In genomic region chr9:110874660-110875191, GRCm38 (mm10) we compare ENCODE assay signal across 13 mouse cellular contexts. TPM values are rescaled to one million over a fixed set of nuclear protein-coding genes. Genes with fewer than 3 reads are reported as not detected.
DNase-seq lines count a peak whose midpoint lies in the region; ATAC-seq lines count a peak whose summit lies in the region.
"Had no signal": no experiment of that assay in that cellular context is flagged by ENCODE, and none has a peak within 500 bp of the region (broad histone marks: within the 10 kb centered on the region; RNA-seq: fewer than 3 reads in every experiment).

No protein-coding gene starts in this region.

- no peak overlapping the region for H3K4me2 ChIP-seq in embryonic facial prominence, embryonic 15.5 days (replicated peaks)
- peak overlapping the region; percentile 64 for H3K4me2 ChIP-seq in hindbrain, embryonic 15.5 days
- H3K4me2 ChIP-seq in midbrain, embryonic 11.5 days: no peak overlapping the region

- no peaks in the 10 kb centered on the region for H3K36me3 ChIP-seq in embryonic facial prominence, embryonic 10.5 days (replicated peaks)
- no peaks in the 10 kb centered on the region for H3K36me3 ChIP-seq in embryonic facial prominence, embryonic 15.5 days
- no peaks in the 10 kb centered on the region for H3K36me3 ChIP-seq in hindbrain, embryonic 15.5 days
- no peaks in the 10 kb centered on the region for H3K36me3 ChIP-seq in midbrain, embryonic 11.5 days (ENCODE audit: control insufficient read depth, insufficient read depth, low read length)

- H3K27ac ChIP-seq in embryonic facial prominence, embryonic 10.5 days (replicated peaks): no peak overlapping the region
- no peak overlapping the region for H3K27ac ChIP-seq in embryonic facial prominence, embryonic 15.5 days (replicated peaks)
- peak overlapping the region; percentile 57 for H3K27ac ChIP-seq in hindbrain, embryonic 15.5 days (replicated peaks)
- peak overlapping the region; percentile 3; the same call in 1 of the 2 replicates for H3K27ac ChIP-seq in midbrain, embryonic 11.5 days (ENCODE audit: low read depth, low read length)

- intact Hi-C loops in heart, postnatal 36 days (cut with DNase I): loop anchor here (5.0 kb wide), 2 partner anchors 337 to 462 kb away; no protein-coding TSS in a partner anchor

- H3K27me3 ChIP-seq in embryonic facial prominence, embryonic 10.5 days (replicated peaks; ENCODE audit: low read depth, poor library complexity, severe bottlenecking): peaks cover 85% of the 10 kb centered on the region
- H3K27me3 ChIP-seq in embryonic facial prominence, embryonic 15.5 days: peaks cover 21% of the 10 kb centered on the region
- peaks cover 6% of the 10 kb centered on the region; the same call in 1 of the 2 replicates for H3K27me3 ChIP-seq in hindbrain, embryonic 15.5 days
- H3K27me3 ChIP-seq in midbrain, embryonic 11.5 days (ENCODE audit: control insufficient read depth, insufficient read depth, low read length): peaks cover 28% of the 10 kb centered on the region
- H3K27me3 ChIP-seq: Patski had no signal

- peak; percentile 7; the same call in 1 of the 2 replicates for ATAC-seq in embryonic facial prominence, embryonic 15.5 days (ENCODE audit: insufficient number of reproducible peaks, low FRiP score, low TSS enrichment, low read depth)
- ATAC-seq in hindbrain, embryonic 15.5 days (ENCODE audit: low FRiP score, low read depth): peak; percentile 17; the same call in 1 of the 2 replicates
- ATAC-seq in midbrain, embryonic 11.5 days (ENCODE audit: low FRiP score): peak; percentile 71
- ATAC-seq: Patski had no signal

- no peak overlapping the region for H3K9ac ChIP-seq in embryonic facial prominence, embryonic 15.5 days
- H3K9ac ChIP-seq in hindbrain, embryonic 15.5 days: no peak overlapping the region
- no peak overlapping the region for H3K9ac ChIP-seq in midbrain, embryonic 11.5 days (ENCODE audit: low read length)

- peak overlapping the region; percentile 5; the same call in 1 of the 2 replicates for H3K4me3 ChIP-seq in embryonic facial prominence, embryonic 10.5 days
- no peak overlapping the region for H3K4me3 ChIP-seq in embryonic facial prominence, embryonic 15.5 days (replicated peaks)
- H3K4me3 ChIP-seq in hindbrain, embryonic 15.5 days: no peak overlapping the region
- no peak overlapping the region for H3K4me3 ChIP-seq in midbrain, embryonic 11.5 days (ENCODE audit: low read depth, low read length)

- peaks cover 32% of the 10 kb centered on the region for H3K4me1 ChIP-seq in embryonic facial prominence, embryonic 10.5 days
- peaks cover 41% of the 10 kb centered on the region for H3K4me1 ChIP-seq in embryonic facial prominence, embryonic 15.5 days
- peaks cover 33% of the 10 kb centered on the region for H3K4me1 ChIP-seq in hindbrain, embryonic 15.5 days (replicated peaks)
- peaks cover 21% of the 10 kb centered on the region for H3K4me1 ChIP-seq in midbrain, embryonic 11.5 days (ENCODE audit: control insufficient read depth, insufficient read depth, low read length)

- H3K9me3 ChIP-seq in embryonic facial prominence, embryonic 10.5 days: no peaks in the 10 kb centered on the region
- H3K9me3 ChIP-seq in embryonic facial prominence, embryonic 15.5 days (replicated peaks): no peaks in the 10 kb centered on the region
- no peaks in the 10 kb centered on the region for H3K9me3 ChIP-seq in hindbrain, embryonic 15.5 days
- H3K9me3 ChIP-seq in midbrain, embryonic 11.5 days (ENCODE audit: control insufficient read depth, low read length): no peaks in the 10 kb centered on the region

- 18% methylated on average over 3 of the region's 3 CpGs for WGBS in embryonic facial prominence, embryonic 10.5 days
- WGBS in embryonic facial prominence, embryonic 15.5 days: 14% methylated on average over 3 of the region's 3 CpGs
- WGBS in hindbrain, embryonic 15.5 days: 2% methylated on average over 3 of the region's 3 CpGs
- WGBS in midbrain, embryonic 11.5 days: 10% methylated on average over 3 of the region's 3 CpGs

- DNase-seq in embryonic facial prominence, embryonic 10.5 days (ENCODE audit: low spot score): no peak
- peak; percentile 89 for DNase-seq in midbrain, embryonic 11.5 days (ENCODE audit: low spot score, missing footprints)
- DNase-seq in heart, postnatal 36 days: no peak
- DNase-seq in thymus, postnatal 25 days: no peak
- no peak for DNase-seq in layer of hippocampus, adult 11-12 months (ENCODE audit: low spot score)
- DNase-seq in lung, adult 18-20 months: no peak
- DNase-seq: heart, postnatal 10 days had no signal

RNA-seq across cellular contexts. Expression of gene Als2cl, which starts 4.9 kb away (rescaled TPM):
- 1.5 and 2.1 TPM in 2 replicates for polyA plus RNA-seq in embryonic facial prominence, embryonic 10.5 days (2016; fragmentation: Nextera tagmentation; extraction: Ambion mirVana)
- 7.0 and 7.9 TPM in 2 replicates for polyA plus RNA-seq in embryonic facial prominence, embryonic 15.5 days (2015; fragmentation: Nextera tagmentation; extraction: Ambion mirVana)
- 2.2 and 3.1 TPM in 2 replicates for polyA plus RNA-seq in hindbrain, embryonic 15.5 days (2015; fragmentation: Nextera tagmentation; extraction: Ambion mirVana)
- polyA plus RNA-seq in midbrain, embryonic 11.5 days (2014; fragmentation: Nextera tagmentation; extraction: Ambion mirVana): 0.54 and 0.71 TPM in 2 replicates
- total RNA-seq in heart, postnatal 36 days (2021): 10 to 100 TPM; 15.3 to 15.5 TPM
- total RNA-seq: granulocyte monocyte progenitor cell, adult 5-6 weeks had no signal

RNA-seq across cellular contexts. Expression of gene Tmie, which starts 5.2 kb away (rescaled TPM):
- 0.31 and 0.60 TPM in 2 replicates for polyA plus RNA-seq in embryonic facial prominence, embryonic 10.5 days (2016; fragmentation: Nextera tagmentation; extraction: Ambion mirVana)
- polyA plus RNA-seq in embryonic facial prominence, embryonic 15.5 days (2015; fragmentation: Nextera tagmentation; extraction: Ambion mirVana): 5.7 and 9.1 TPM in 2 replicates
- polyA plus RNA-seq in hindbrain, embryonic 15.5 days (2015; fragmentation: Nextera tagmentation; extraction: Ambion mirVana): 4.2 and 4.7 TPM in 2 replicates
- 0.18 and 0.22 TPM in 2 replicates for polyA plus RNA-seq in midbrain, embryonic 11.5 days (2014; fragmentation: Nextera tagmentation; extraction: Ambion mirVana)
- total RNA-seq in heart, postnatal 36 days (2021): 1 to 10 TPM; 1.2 to 1.3 TPM
- total RNA-seq: CH12.LX; granulocyte monocyte progenitor cell, adult 5-6 weeks had no signal

RNA-seq across cellular contexts. Expression of gene Prss50, which starts 17.0 kb away (rescaled TPM):
- polyA plus RNA-seq in embryonic facial prominence, embryonic 10.5 days (2016; fragmentation: Nextera tagmentation; extraction: Ambion mirVana): 0.55 and 0.67 TPM in 2 replicates
- 0.81 and 0.93 TPM in 2 replicates for polyA plus RNA-seq in embryonic facial prominence, embryonic 15.5 days (2015; fragmentation: Nextera tagmentation; extraction: Ambion mirVana)
- polyA plus RNA-seq in hindbrain, embryonic 15.5 days (2015; fragmentation: Nextera tagmentation; extraction: Ambion mirVana): 0.36 and 0.41 TPM in 2 replicates
- polyA plus RNA-seq in midbrain, embryonic 11.5 days (2014; fragmentation: Nextera tagmentation; extraction: Ambion mirVana): 0.37 TPM in 1 of 2 replicates, not detected in the other
- total RNA-seq in heart, postnatal 36 days (2021): not detected
- total RNA-seq: adrenal gland, adult 8-10 months; CH12.LX; granulocyte monocyte progenitor cell, adult 5-6 weeks; heart, postnatal 10 days had no signal

RNA-seq across cellular contexts. Expression of gene Prss46, which starts 30.4 kb away (rescaled TPM):
- not detected in 2 replicates for polyA plus RNA-seq in embryonic facial prominence, embryonic 10.5 days (2016; fragmentation: Nextera tagmentation; extraction: Ambion mirVana)
- 0.22 TPM in 1 of 2 replicates, not detected in the other for polyA plus RNA-seq in embryonic facial prominence, embryonic 15.5 days (2015; fragmentation: Nextera tagmentation; extraction: Ambion mirVana)
- not detected in 2 replicates for polyA plus RNA-seq in hindbrain, embryonic 15.5 days (2015; fragmentation: Nextera tagmentation; extraction: Ambion mirVana)
- polyA plus RNA-seq in midbrain, embryonic 11.5 days (2014; fragmentation: Nextera tagmentation; extraction: Ambion mirVana): 0.11 TPM in 1 of 2 replicates, not detected in the other
- not detected for total RNA-seq in heart, postnatal 36 days (2021)
- total RNA-seq: adrenal gland, adult 8-10 months; CH12.LX; granulocyte monocyte progenitor cell, adult 5-6 weeks; heart, postnatal 10 days had no signal

RNA-seq across cellular contexts. Expression of gene Prss45, which starts 40.3 kb away (rescaled TPM):
- not detected in 2 replicates for polyA plus RNA-seq in embryonic facial prominence, embryonic 10.5 days (2016; fragmentation: Nextera tagmentation; extraction: Ambion mirVana)
- not detected in 2 replicates for polyA plus RNA-seq in embryonic facial prominence, embryonic 15.5 days (2015; fragmentation: Nextera tagmentation; extraction: Ambion mirVana)
- polyA plus RNA-seq in hindbrain, embryonic 15.5 days (2015; fragmentation: Nextera tagmentation; extraction: Ambion mirVana): 0.13 TPM in 1 of 2 replicates, not detected in the other
- 0.14 TPM in 1 of 2 replicates, not detected in the other for polyA plus RNA-seq in midbrain, embryonic 11.5 days (2014; fragmentation: Nextera tagmentation; extraction: Ambion mirVana)
- total RNA-seq in heart, postnatal 36 days (2021): not detected
- total RNA-seq: CH12.LX; granulocyte monocyte progenitor cell, adult 5-6 weeks; heart, postnatal 10 days had no signal
- polyA plus RNA-seq: Patski had no signal

Comparison
In these comparisons a context has a peak if more than half of its experiments do, and no peak if none do; other contexts are left out.
1. H3K27ac ChIP-seq: peak in hindbrain, embryonic 15.5 days (single experiment) and midbrain, embryonic 11.5 days (single experiment); none in embryonic facial prominence, embryonic 10.5 days (single experiment) and embryonic facial prominence, embryonic 15.5 days (single experiment).
2. ATAC-seq: peak in every context shown above with its lines; median percentile 71 in midbrain, embryonic 11.5 days; 17 in hindbrain, embryonic 15.5 days; 7 in embryonic facial prominence, embryonic 15.5 days.